Mouse (Mus musculus) bone marrow, adult 2 months (tissue): ENCODE measurements at regions not wholly inside any gene's neighbourhood (a gene's known extent, or its start where the extent isn't known, plus 50 kb on each side); places are given as distances from the start of the nearest gene placed in this dataset.

Source experiments
- CTCF ChIP-seq: fragments of 200-500 bp; IDR thresholded peaks from 2 replicates; pipeline ENCODE4 v1.5.1; 2011; ENCODE audit warnings: low read length, control low read depth; ENCODE audit not compliant: control insufficient read depth, insufficient read depth
- POLR2A ChIP-seq: fragments of 200-500 bp; IDR thresholded peaks from 2 replicates; pipeline ENCODE4 v1.6.1; 2011; ENCODE audit warnings: low read depth, mild to moderate bottlenecking, control low read depth, low read length, borderline replicate concordance; ENCODE audit not compliant: control insufficient read depth

GRCm38 (mm10) chr1:71808005-71808404 lies 155.0 kb upstream of the Fn1 start:
- TF ChIP-seq CTCF (no peak), POLR2A (no peak)
